Mouse (Mus musculus) MEL (cell line): Measurements from ENCODE around the gene Scn4b.

Experiments used
- CTCF ChIP-seq, 3 experiments: IDR thresholded peaks in 2 of 3; conservative IDR thresholded peaks in 1 of 3; 2 replicates each; pipeline ENCODE4 v1.5.1; 2011 to 2012; ENCODE audit warnings: low read length in 3 of 3, low read depth in 2 of 3, mild to moderate bottlenecking in 2 of 3, improper control_type of control experiment in 1 of 3, inconsistent platforms in 1 of 3, mixed read lengths in 1 of 3, moderate library complexity in 1 of 3; ENCODE audit not compliant: control insufficient read depth in 1 of 3, insufficient read depth in 1 of 3, poor library complexity in 1 of 3, severe bottlenecking in 1 of 3
- E2F4 ChIP-seq: IDR thresholded peaks from 2 replicates; pipeline ENCODE4 v1.6.1; 2011; ENCODE audit warnings: low read depth, low read length, improper control_type of control experiment, borderline replicate concordance

DNA sequence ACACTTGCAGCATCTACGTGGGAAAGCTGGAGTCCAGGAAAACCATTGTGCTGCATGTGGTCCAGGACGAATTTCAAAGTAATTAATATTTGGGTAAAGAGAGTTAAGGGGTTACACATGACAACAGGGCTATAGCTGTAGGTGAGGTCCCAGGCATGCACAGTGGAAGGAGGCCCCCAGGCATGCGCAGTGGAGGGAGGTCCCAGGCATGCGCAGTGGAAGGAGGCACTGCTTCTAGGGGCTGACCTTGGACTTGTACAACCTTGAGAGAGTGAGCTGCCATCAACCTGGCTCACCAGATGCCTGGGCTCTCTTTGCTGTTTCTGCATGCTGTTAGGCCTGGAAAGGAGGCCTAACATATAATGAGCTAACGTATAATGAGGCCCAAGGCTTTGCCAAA is 40.3 kb upstream of the Scn4b start:
- no peak for TF ChIP-seq E2F4
- no peak for TF ChIP-seq CTCF (IDR thresholded peaks at IDR 0.05 in 2 of 3, conservative IDR thresholded peaks at IDR 0.05 in 1 of 3; ENCODE audit: control insufficient read depth in 1 of 3, insufficient read depth in 1 of 3, low read depth in 2 of 3, low read length in 3 of 3, poor library complexity in 1 of 3, severe bottlenecking in 1 of 3)
